Mouse (Mus musculus) brain, embryonic 14.5 days (tissue): ENCODE measurements around the gene Abcc1. TPM values are rescaled to one million over a fixed set of nuclear protein-coding genes. Genes with fewer than 3 reads are reported as not detected.

Experiments used
- DNase-seq: peaks from one replicate; pipeline ENCODE4 v3.0.0-alpha.2; 2011; ENCODE audit warnings: low read depth
- CTCF ChIP-seq: fragments of 200-500 bp; IDR thresholded peaks from 2 replicates; pipeline ENCODE4 v1.5.1; 2012; ENCODE audit warnings: inconsistent platforms, mild to moderate bottlenecking, moderate library complexity, borderline replicate concordance; ENCODE audit not compliant: insufficient read depth, insufficient read length; ENCODE audit errors: extremely low read depth
- POLR2A ChIP-seq: fragments of 200-500 bp; IDR thresholded peaks from 2 replicates; pipeline ENCODE4 v1.6.1; 2012; ENCODE audit warnings: mild to moderate bottlenecking, inconsistent platforms, borderline replicate concordance; ENCODE audit not compliant: poor library complexity, insufficient read depth, insufficient read length, severe bottlenecking; ENCODE audit errors: extremely low read depth
- polyA plus RNA-seq: library from polyadenylated mRNA; depleted of rRNA; stranded (reverse); fragments of >200 nt; gene quantifications from 2 replicates; pipeline ENCODE4 v1.2.3, GENCODE M21; 2012

The Abcc1 gene
- polyA plus RNA-seq, 1 experiment = 12.4 TPM

- no peak for TF ChIP-seq POLR2A
- TF ChIP-seq CTCF = no peak
- DNase-seq = peak; percentile 22
Measured at GRCm38 (mm10) chr16:14451374-14452046, 90.2 kb downstream of the Abcc1 start.

- TF ChIP-seq POLR2A = no peak
- no peak for TF ChIP-seq CTCF
- DNase-seq = no peak
Measured at GRCm38 (mm10) chr16:14462535-14462934, 101.2 kb downstream of the Abcc1 start.

- no peak for DNase-seq
- TF ChIP-seq POLR2A = no peak
- TF ChIP-seq CTCF = no peak
Measured at GRCm38 (mm10) chr16:14465016-14465415, 103.7 kb downstream of the Abcc1 start.

GRCm38 (mm10) chr16:14468351-14468750, 107.0 kb downstream of the Abcc1 start:
- TF ChIP-seq POLR2A (no peak), CTCF (no peak)
- DNase-seq = no peak

- TF ChIP-seq POLR2A = no peak
- TF ChIP-seq CTCF = no peak
- DNase-seq = no peak
Measured at GRCm38 (mm10) chr16:14468841-14469240, 107.5 kb downstream of the Abcc1 start.

- peak; percentile 5 for DNase-seq
- TF ChIP-seq POLR2A (no peak), CTCF (no peak)
Measured at GRCm38 (mm10) chr16:14472171-14472570, 110.8 kb downstream of the Abcc1 start.

- no peak for TF ChIP-seq POLR2A
- TF ChIP-seq CTCF = no peak
- DNase-seq = no peak
Measured at GRCm38 (mm10) chr16:14473686-14474085, 112.3 kb downstream of the Abcc1 start.

- TF ChIP-seq CTCF = no peak
- TF ChIP-seq POLR2A = no peak
- DNase-seq = no peak
Measured at GRCm38 (mm10) chr16:14475001-14475400, 113.6 kb downstream of the Abcc1 start.

- no peak for TF ChIP-seq POLR2A
- DNase-seq = no peak
Measured at GRCm38 (mm10) chr16:14476056-14476455, 114.7 kb downstream of the Abcc1 start.

GRCm38 (mm10) chr16:14476701-14477400, 115.5 kb downstream of the Abcc1 start:
- no peak for DNase-seq
- TF ChIP-seq POLR2A = no peak
- TF ChIP-seq CTCF = no peak

GRCm38 (mm10) chr16:14477510-14478300, 116.3 kb downstream of the Abcc1 start:
- DNase-seq = no peak
- no peak for TF ChIP-seq POLR2A
